Mouse (Mus musculus): Measurements from ENCODE around the gene Stard13. TPM values are rescaled to one million over a fixed set of nuclear protein-coding genes. Genes with fewer than 3 reads are reported as not detected.

Stard13 gene
- polyA plus RNA-seq, 1 experiment, result 1.9 TPM

- Histone ChIP-seq H3K36me3 (ENCODE audit: control insufficient read depth, insufficient read depth, low read length) (no peaks in the 10 kb centered on the region), H3K4me3 (ENCODE audit: control insufficient read depth, insufficient read depth, low read length) (no peak overlapping the region), H3K27ac (ENCODE audit: control insufficient read depth, insufficient read depth, low read length) (no peak overlapping the region), H3K4me1 (replicated peaks; ENCODE audit: control insufficient read depth, insufficient read depth, low read length) (no peaks in the 10 kb centered on the region), H3K27me3 (ENCODE audit: control insufficient read depth, insufficient read depth, low read length) (no peaks in the 10 kb centered on the region)
- TF ChIP-seq CTCF (IDR thresholded peaks at IDR 0.05; ENCODE audit: borderline replicate concordance, control insufficient read depth, extremely low read depth, insufficient read depth, low read length, poor library complexity) (no peak), POLR2A (IDR thresholded peaks at IDR 0.05; ENCODE audit: control insufficient read depth, extremely low read depth, insufficient read depth, low read length, poor library complexity) (no peak)
- WGBS, result 95% methylated on average over 8 of the region's 8 CpGs
- no peak for DNase-seq
These were observed 181.3 kb downstream of the Stard13 start for GRCm38 (mm10) chr5:151052331-151052730.

GRCm38 (mm10) chr5:151047488-151047887, 186.1 kb downstream of the Stard13 start:
- H3K36me3 ChIP-seq (ENCODE audit: control insufficient read depth, insufficient read depth, low read length), result no peaks in the 10 kb centered on the region
- H3K4me1 ChIP-seq (replicated peaks; ENCODE audit: control insufficient read depth, insufficient read depth, low read length), result no peaks in the 10 kb centered on the region
- no peak for DNase-seq
- WGBS, result 60% methylated on average over 12 of the region's 12 CpGs
- TF ChIP-seq CTCF (IDR thresholded peaks at IDR 0.05; ENCODE audit: borderline replicate concordance, control insufficient read depth, extremely low read depth, insufficient read depth, low read length, poor library complexity), result no peak
- no peak for TF ChIP-seq POLR2A (IDR thresholded peaks at IDR 0.05; ENCODE audit: control insufficient read depth, extremely low read depth, insufficient read depth, low read length, poor library complexity)
- no peak overlapping the region for H3K4me3 ChIP-seq (ENCODE audit: control insufficient read depth, insufficient read depth, low read length)
- no peak overlapping the region for H3K27ac ChIP-seq (ENCODE audit: control insufficient read depth, insufficient read depth, low read length)
- H3K27me3 ChIP-seq (ENCODE audit: control insufficient read depth, insufficient read depth, low read length), result no peaks in the 10 kb centered on the region

- no peak for DNase-seq
- Histone ChIP-seq H3K27ac (ENCODE audit: control insufficient read depth, insufficient read depth, low read length) (no peak overlapping the region), H3K27me3 (ENCODE audit: control insufficient read depth, insufficient read depth, low read length) (no peaks in the 10 kb centered on the region), H3K4me3 (ENCODE audit: control insufficient read depth, insufficient read depth, low read length) (no peak overlapping the region), H3K36me3 (ENCODE audit: control insufficient read depth, insufficient read depth, low read length) (no peaks in the 10 kb centered on the region), H3K4me1 (replicated peaks; ENCODE audit: control insufficient read depth, insufficient read depth, low read length) (no peaks in the 10 kb centered on the region)
- TF ChIP-seq POLR2A (IDR thresholded peaks at IDR 0.05; ENCODE audit: control insufficient read depth, extremely low read depth, insufficient read depth, low read length, poor library complexity) (no peak), CTCF (IDR thresholded peaks at IDR 0.05; ENCODE audit: borderline replicate concordance, control insufficient read depth, extremely low read depth, insufficient read depth, low read length, poor library complexity) (no peak)
- 85% methylated on average over 7 of the region's 7 CpGs for WGBS
These were observed 186.7 kb downstream of the Stard13 start for GRCm38 (mm10) chr5:151046917-151047316.

GRCm38 (mm10) chr5:151046131-151046530, 187.5 kb downstream of the Stard13 start:
- Histone ChIP-seq H3K27me3 (ENCODE audit: control insufficient read depth, insufficient read depth, low read length) (no peaks in the 10 kb centered on the region), H3K27ac (ENCODE audit: control insufficient read depth, insufficient read depth, low read length) (no peak overlapping the region), H3K4me1 (replicated peaks; ENCODE audit: control insufficient read depth, insufficient read depth, low read length) (no peaks in the 10 kb centered on the region), H3K36me3 (ENCODE audit: control insufficient read depth, insufficient read depth, low read length) (no peaks in the 10 kb centered on the region), H3K4me3 (ENCODE audit: control insufficient read depth, insufficient read depth, low read length) (no peak overlapping the region)
- TF ChIP-seq POLR2A (IDR thresholded peaks at IDR 0.05; ENCODE audit: control insufficient read depth, extremely low read depth, insufficient read depth, low read length, poor library complexity) (no peak), CTCF (IDR thresholded peaks at IDR 0.05; ENCODE audit: borderline replicate concordance, control insufficient read depth, extremely low read depth, insufficient read depth, low read length, poor library complexity) (no peak)
- WGBS, result 96% methylated on average over 6 of the region's 6 CpGs
- no peak for DNase-seq

GRCm38 (mm10) chr5:151042911-151043310, 190.7 kb downstream of the Stard13 start:
- no peak for DNase-seq
- no peaks in the 10 kb centered on the region for H3K4me1 ChIP-seq (replicated peaks; ENCODE audit: control insufficient read depth, insufficient read depth, low read length)
- no peak overlapping the region for H3K4me3 ChIP-seq (ENCODE audit: control insufficient read depth, insufficient read depth, low read length)
- 93% methylated on average over 5 of the region's 5 CpGs for WGBS
- no peaks in the 10 kb centered on the region for H3K27me3 ChIP-seq (ENCODE audit: control insufficient read depth, insufficient read depth, low read length)
- H3K27ac ChIP-seq (ENCODE audit: control insufficient read depth, insufficient read depth, low read length), result no peak overlapping the region
- no peak for TF ChIP-seq CTCF (IDR thresholded peaks at IDR 0.05; ENCODE audit: borderline replicate concordance, control insufficient read depth, extremely low read depth, insufficient read depth, low read length, poor library complexity)
- TF ChIP-seq POLR2A (IDR thresholded peaks at IDR 0.05; ENCODE audit: control insufficient read depth, extremely low read depth, insufficient read depth, low read length, poor library complexity), result no peak
- H3K36me3 ChIP-seq (ENCODE audit: control insufficient read depth, insufficient read depth, low read length), result no peaks in the 10 kb centered on the region

- no peaks in the 10 kb centered on the region for H3K4me1 ChIP-seq (replicated peaks; ENCODE audit: control insufficient read depth, insufficient read depth, low read length)
- H3K4me3 ChIP-seq (ENCODE audit: control insufficient read depth, insufficient read depth, low read length), result no peak overlapping the region
- H3K27ac ChIP-seq (ENCODE audit: control insufficient read depth, insufficient read depth, low read length), result no peak overlapping the region
- no peaks in the 10 kb centered on the region for H3K27me3 ChIP-seq (ENCODE audit: control insufficient read depth, insufficient read depth, low read length)
- no peaks in the 10 kb centered on the region for H3K36me3 ChIP-seq (ENCODE audit: control insufficient read depth, insufficient read depth, low read length)
- TF ChIP-seq POLR2A (IDR thresholded peaks at IDR 0.05; ENCODE audit: control insufficient read depth, extremely low read depth, insufficient read depth, low read length, poor library complexity) (no peak), CTCF (IDR thresholded peaks at IDR 0.05; ENCODE audit: borderline replicate concordance, control insufficient read depth, extremely low read depth, insufficient read depth, low read length, poor library complexity) (no peak)
- DNase-seq, result no peak
- WGBS, result 94% methylated on average over 7 of the region's 7 CpGs
These were observed 195.8 kb downstream of the Stard13 start for GRCm38 (mm10) chr5:151037871-151038270.

Data from thymus, adult 2 months (tissue).